Mouse (Mus musculus): ENCODE data around the gene Slitrk3. TPM values are rescaled to one million over a fixed set of nuclear protein-coding genes. Genes with fewer than 3 reads are reported as not detected.

Slitrk3 gene
- polyA plus RNA-seq (2014; fragmentation: Illumina TruSeq; extraction: RNeasy Lipid Tissue Mini Kit (QIAGEN cat#74804); ENCODE audit: low read depth, low replicate concordance) = not detected

GRCm38 (mm10) chr3:73057197-73057811, at the start of gene Slitrk3:
Gene Slitrk3, minus strand, starts transcription at chr3:73057803.

Other genes starting within 250 kb of the Slitrk3 start
- 1.5 TPM for gene Sis, start 89.9 kb downstream of the Slitrk3 start, polyA plus RNA-seq (2014; fragmentation: Illumina TruSeq; extraction: RNeasy Lipid Tissue Mini Kit (QIAGEN cat#74804); ENCODE audit: low read depth, low replicate concordance)